10 mouse cellular contexts compared by ENCODE assay signal in genomic region chr6:21823281-21823680, GRCm38 (mm10). TPM values are rescaled to one million over a fixed set of nuclear protein-coding genes. Genes with fewer than 3 reads are reported as not detected.
DNase-seq lines count a peak whose midpoint lies in the region; ATAC-seq lines count a peak whose summit lies in the region.
"Had no signal": no experiment of that assay in that cellular context is flagged by ENCODE, and none has a peak within 500 bp of the region (broad histone marks: within the 10 kb centered on the region; RNA-seq: fewer than 3 reads in every experiment).

No protein-coding gene starts in this region.

- WGBS in forebrain, embryonic 10.5 days = 89% methylated on average over 8 of the region's 8 CpGs

- 0 out of 2 replicates have a peak, but pooled peaks have one; percentile 31 for ATAC-seq in frontal cortex, adult (ENCODE audit: low TSS enrichment)

- no peaks in the 10 kb centered on the region for H3K27me3 ChIP-seq in forebrain, embryonic 10.5 days (ENCODE audit: poor library complexity, severe bottlenecking)

- no peak overlapping the region for H3K4me3 ChIP-seq in forebrain, embryonic 10.5 days

- H3K36me3 ChIP-seq in forebrain, embryonic 10.5 days (replicated peaks) = peaks cover 14% of the 10 kb centered on the region

- no peak overlapping the region for H3K27ac ChIP-seq in forebrain, embryonic 10.5 days

- H3K9me3 ChIP-seq in forebrain, embryonic 10.5 days = no peaks in the 10 kb centered on the region

- DNase-seq in frontal cortex, adult 2 months (ENCODE audit: extremely low spot score in 1 of 2, low spot score in 1 of 2) = no peak
- peak; percentile 27 for DNase-seq in embryo, embryonic 10.5 days (ENCODE audit: low spot score)
- peak; percentile 24 to 55 for DNase-seq in kidney, adult 8-10 months
- peak; percentile 58 for DNase-seq in lung, postnatal 25 days (ENCODE audit: low spot score)
- DNase-seq in frontal cortex, postnatal 36 days (ENCODE audit: low spot score in 2 of 2) = no peak
- no peak for DNase-seq in testis, postnatal 10 days (ENCODE audit: low spot score)
- DNase-seq in forebrain, embryonic 10.5 days (ENCODE audit: extremely low spot score, low spot score) = no peak
- DNase-seq: gastrocnemius, postnatal 25 days; right cerebral cortex, postnatal 4 days had no signal

- no peaks in the 10 kb centered on the region for H3K4me1 ChIP-seq in forebrain, embryonic 10.5 days

RNA-seq across cellular contexts. Expression of gene Tspan12, which starts 29.0 kb away (rescaled TPM):
- 20.1 and 21.3 TPM in 2 replicates for polyA plus RNA-seq in frontal cortex, adult 2 months (2012; rRNA removed)
- 55.1 and 59.9 TPM in 2 replicates for polyA plus RNA-seq in forebrain, embryonic 10.5 days (2016; fragmentation: Nextera tagmentation; extraction: Ambion mirVana)

Comparison
In these comparisons a context has a peak if more than half of its experiments do, and no peak if none do; other contexts are left out.
1. DNase-seq: peak in embryo, embryonic 10.5 days (single experiment), kidney, adult 8-10 months (2 of 2) and lung, postnatal 25 days (single experiment); none in frontal cortex, adult 2 months (0 of 2), frontal cortex, postnatal 36 days (0 of 2), testis, postnatal 10 days (single experiment) and forebrain, embryonic 10.5 days (single experiment).